Mouse (Mus musculus) testis, adult 2 months (tissue): ENCODE measurements around the gene Pdcd6ip.

Source experiments
- CTCF ChIP-seq: fragments of 200-500 bp; IDR thresholded peaks from 2 replicates; pipeline ENCODE4 v1.5.1; 2012; ENCODE audit warnings: low read depth, mild to moderate bottlenecking, inconsistent platforms, low read length, moderate library complexity; ENCODE audit not compliant: control insufficient read depth, insufficient read depth, insufficient replicate concordance
- POLR2A ChIP-seq: fragments of 200-500 bp; IDR thresholded peaks from 2 replicates; pipeline ENCODE4 v1.6.1; 2012; ENCODE audit warnings: low read depth, mild to moderate bottlenecking, inconsistent platforms, low read length, moderate library complexity; ENCODE audit not compliant: control insufficient read depth

DNA sequence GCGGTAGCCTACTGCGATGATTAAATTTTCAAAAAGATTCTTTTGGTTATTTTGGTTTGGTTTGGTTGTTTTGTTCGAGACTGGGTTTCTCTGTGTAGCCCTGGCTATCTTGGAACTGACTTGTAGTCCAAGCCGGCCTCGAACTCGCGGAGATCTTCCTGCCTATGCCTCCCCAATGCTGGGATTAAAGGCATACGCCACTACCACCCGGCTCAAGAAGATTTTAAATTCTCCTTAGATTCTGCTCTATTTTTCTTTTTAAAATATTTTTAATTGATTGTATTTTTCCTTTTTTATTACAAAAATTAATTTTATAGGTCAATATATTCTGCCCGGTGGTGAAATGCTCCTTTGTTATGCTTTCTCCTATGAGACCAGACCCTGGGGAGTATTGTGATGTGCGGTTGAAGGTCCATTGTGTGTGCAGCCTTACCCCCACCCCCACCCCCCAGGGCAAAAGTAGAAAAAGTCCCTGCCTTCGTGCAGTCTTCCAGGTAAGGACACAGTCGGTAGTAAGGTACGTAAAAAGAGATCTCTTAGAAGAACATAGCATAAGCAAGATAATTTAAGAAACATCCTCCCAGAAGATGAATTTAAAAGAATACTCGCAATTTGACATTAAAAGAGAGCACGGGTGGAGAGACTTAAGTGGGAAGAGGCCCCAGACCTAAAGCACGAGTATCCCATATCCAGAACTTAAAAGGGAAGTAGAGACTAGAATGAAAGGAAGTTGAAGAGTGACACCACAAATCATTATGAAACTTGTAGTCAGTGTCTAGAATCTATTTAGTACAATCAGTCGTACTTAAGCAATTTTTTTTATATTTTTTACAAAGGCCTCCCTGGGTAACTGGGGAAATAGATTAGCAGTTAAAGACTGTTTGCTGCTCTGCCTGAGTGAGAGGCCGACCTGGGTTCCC is 562 bp upstream of the Pdcd6ip start:
- TF ChIP-seq CTCF (no peak), POLR2A (no peak)
